Mouse (Mus musculus): ENCODE data around the gene Anxa5. TPM values are rescaled to one million over a fixed set of nuclear protein-coding genes. Genes with fewer than 3 reads are reported as not detected.

Anxa5 gene
- polyA plus RNA-seq, 1 experiment from 2014 or later: 85.6 TPM

GRCm38 (mm10) chr3:36449292-36450165 lies 26.2 kb downstream of the Anxa5 start:
- no peak for ATAC-seq (replicated peaks; ENCODE audit: low FRiP score)
- no peak overlapping the region for H3K4me2 ChIP-seq (ENCODE audit: low read depth, low read length, severe bottlenecking)
- no peak overlapping the region for H3K4me3 ChIP-seq (ENCODE audit: low read depth, low read length)
- 48% methylated on average over 20 of the region's 20 CpGs for WGBS
- H3K9me3 ChIP-seq (ENCODE audit: control insufficient read depth, low read length): no peaks in the 10 kb centered on the region
- H3K27ac ChIP-seq (ENCODE audit: low read depth, low read length): no peak overlapping the region
- H3K4me1 ChIP-seq (replicated peaks; ENCODE audit: control insufficient read depth, insufficient read depth, low read length): no peaks in the 10 kb centered on the region
- H3K36me3 ChIP-seq (ENCODE audit: control insufficient read depth, insufficient read depth, low read length): no peaks in the 10 kb centered on the region; the same call in 1 of the 2 replicates
- no peaks in the 10 kb centered on the region for H3K27me3 ChIP-seq (ENCODE audit: control insufficient read depth, insufficient read depth, low read length)
- DNase-seq (ENCODE audit: low spot score): no peak
- no peak overlapping the region for H3K9ac ChIP-seq (ENCODE audit: low read length)

DNA sequence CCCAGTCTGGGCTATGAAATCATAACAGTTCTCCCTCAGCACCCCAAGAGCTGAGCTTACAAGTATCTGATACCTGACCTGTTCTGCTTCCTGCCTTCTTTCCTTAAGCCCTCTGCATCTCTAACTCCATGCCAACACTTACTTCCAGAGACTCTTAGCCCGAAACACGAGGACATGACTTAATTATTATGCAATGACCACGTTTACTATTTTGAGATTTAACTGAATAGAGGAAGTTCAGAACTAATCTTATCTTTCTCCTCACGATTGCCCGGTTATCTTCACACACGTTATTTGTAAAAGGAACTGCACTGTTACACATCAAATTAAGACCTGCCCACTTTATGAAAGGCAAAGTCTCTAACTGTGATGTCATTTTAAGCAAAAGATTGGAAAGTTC lies 28.8 kb downstream of the Anxa5 start:
- WGBS: 80% methylated on average over 6 of the region's 6 CpGs
- DNase-seq (ENCODE audit: low spot score): no peak
- no peaks in the 10 kb centered on the region for H3K27me3 ChIP-seq (ENCODE audit: control insufficient read depth, insufficient read depth, low read length)
- no peaks in the 10 kb centered on the region for H3K9me3 ChIP-seq (ENCODE audit: control insufficient read depth, low read length)
- no peak for ATAC-seq (replicated peaks; ENCODE audit: low FRiP score)
- no peak overlapping the region for H3K4me2 ChIP-seq (ENCODE audit: low read depth, low read length, severe bottlenecking)
- no peaks in the 10 kb centered on the region; the same call in 1 of the 2 replicates for H3K36me3 ChIP-seq (ENCODE audit: control insufficient read depth, insufficient read depth, low read length)
- H3K9ac ChIP-seq (ENCODE audit: low read length): no peak overlapping the region
- no peak overlapping the region for H3K27ac ChIP-seq (ENCODE audit: low read depth, low read length)
- no peaks in the 10 kb centered on the region for H3K4me1 ChIP-seq (replicated peaks; ENCODE audit: control insufficient read depth, insufficient read depth, low read length)
- H3K4me3 ChIP-seq (ENCODE audit: low read depth, low read length): no peak overlapping the region

DNA sequence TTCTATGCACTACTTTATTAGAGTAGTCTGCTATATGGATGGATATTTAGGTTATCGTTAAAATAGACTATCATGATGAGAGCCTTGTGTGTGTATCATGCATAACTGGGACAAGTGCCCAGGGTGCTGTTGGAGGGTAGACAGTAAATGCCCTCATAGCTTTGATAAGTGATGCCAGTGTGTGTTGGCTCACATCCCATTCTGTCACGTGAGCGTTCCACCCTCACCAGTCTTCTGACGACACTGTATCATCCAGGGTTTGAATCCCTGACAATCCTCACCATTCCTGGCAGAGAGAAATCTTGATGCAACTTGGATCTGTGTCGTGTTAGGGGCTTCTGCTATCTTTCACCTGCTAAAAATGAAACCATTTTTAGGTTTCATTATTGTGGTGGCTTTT lies 29.2 kb downstream of the Anxa5 start:
- Histone ChIP-seq H3K27ac (ENCODE audit: low read depth, low read length) (no peak overlapping the region), H3K4me2 (ENCODE audit: low read depth, low read length, severe bottlenecking) (no peak overlapping the region), H3K9me3 (ENCODE audit: control insufficient read depth, low read length) (no peaks in the 10 kb centered on the region), H3K36me3 (ENCODE audit: control insufficient read depth, insufficient read depth, low read length) (no peaks in the 10 kb centered on the region; the same call in 1 of the 2 replicates), H3K9ac (ENCODE audit: low read length) (no peak overlapping the region), H3K4me1 (replicated peaks; ENCODE audit: control insufficient read depth, insufficient read depth, low read length) (no peaks in the 10 kb centered on the region), H3K27me3 (ENCODE audit: control insufficient read depth, insufficient read depth, low read length) (no peaks in the 10 kb centered on the region), H3K4me3 (ENCODE audit: low read depth, low read length) (no peak overlapping the region)
- no peak for DNase-seq (ENCODE audit: low spot score)
- WGBS: 83% methylated on average over 5 of the region's 5 CpGs
- ATAC-seq (replicated peaks; ENCODE audit: low FRiP score): no peak

DNA sequence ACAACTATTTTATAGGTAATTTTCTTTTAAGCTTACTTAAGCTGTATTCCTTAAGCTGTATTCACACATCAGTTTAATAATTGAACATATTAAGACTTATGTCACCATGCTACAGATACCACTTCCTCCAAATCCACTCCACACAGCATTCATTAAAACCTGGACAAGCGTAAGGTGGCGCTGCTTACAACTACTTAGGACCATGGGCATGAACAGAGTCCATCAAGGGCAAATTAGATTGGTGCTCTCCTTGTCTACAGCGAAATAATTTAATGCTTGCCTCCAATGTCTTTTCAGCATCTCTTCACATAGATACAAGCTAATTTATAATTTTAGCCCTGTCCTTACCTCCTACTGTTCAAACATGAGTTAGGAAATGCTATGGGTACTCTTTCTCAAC lies 29.7 kb downstream of the Anxa5 start:
- Histone ChIP-seq H3K4me1 (replicated peaks; ENCODE audit: control insufficient read depth, insufficient read depth, low read length) (no peaks in the 10 kb centered on the region), H3K9ac (ENCODE audit: low read length) (no peak overlapping the region), H3K27ac (ENCODE audit: low read depth, low read length) (no peak overlapping the region), H3K4me3 (ENCODE audit: low read depth, low read length) (no peak overlapping the region), H3K9me3 (ENCODE audit: control insufficient read depth, low read length) (no peaks in the 10 kb centered on the region), H3K36me3 (ENCODE audit: control insufficient read depth, insufficient read depth, low read length) (no peaks in the 10 kb centered on the region; the same call in 1 of the 2 replicates), H3K4me2 (ENCODE audit: low read depth, low read length, severe bottlenecking) (no peak overlapping the region), H3K27me3 (ENCODE audit: control insufficient read depth, insufficient read depth, low read length) (no peaks in the 10 kb centered on the region)
- 92% methylated on average over 3 of the region's 3 CpGs for WGBS
- ATAC-seq (replicated peaks; ENCODE audit: low FRiP score) (no peak), DNase-seq (ENCODE audit: low spot score) (no peak)

DNA sequence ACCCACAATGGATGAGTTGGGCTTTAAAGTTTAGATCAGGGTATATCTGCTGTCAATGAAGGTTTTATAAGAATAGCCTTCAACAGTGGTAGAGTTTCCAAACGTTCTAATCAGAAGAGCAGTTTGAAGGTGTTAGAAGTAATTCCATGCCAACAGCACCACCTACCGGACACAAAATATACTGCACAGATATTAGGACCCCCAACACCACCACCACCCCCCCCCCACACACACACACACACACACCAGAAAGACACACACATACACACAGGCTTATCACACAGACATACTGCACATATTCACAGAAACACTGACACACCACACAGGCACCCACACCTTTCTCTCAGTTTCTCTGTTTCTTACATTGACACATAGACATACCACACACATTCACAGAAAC lies 33.3 kb downstream of the Anxa5 start:
- H3K9me3 ChIP-seq (ENCODE audit: control insufficient read depth, low read length): no peaks in the 10 kb centered on the region
- H3K27me3 ChIP-seq (ENCODE audit: control insufficient read depth, insufficient read depth, low read length): no peaks in the 10 kb centered on the region
- DNase-seq (ENCODE audit: low spot score): peak; percentile 73
- WGBS: 2% methylated on average over 2 of the region's 2 CpGs
- ATAC-seq (replicated peaks; ENCODE audit: low FRiP score): peak; percentile 63
- no peak overlapping the region for H3K4me3 ChIP-seq (ENCODE audit: low read depth, low read length)
- no peak overlapping the region for H3K27ac ChIP-seq (ENCODE audit: low read depth, low read length)
- no peak overlapping the region for H3K4me2 ChIP-seq (ENCODE audit: low read depth, low read length, severe bottlenecking)
- H3K9ac ChIP-seq (ENCODE audit: low read length): no peak overlapping the region
- H3K36me3 ChIP-seq (ENCODE audit: control insufficient read depth, insufficient read depth, low read length): no peaks in the 10 kb centered on the region
- H3K4me1 ChIP-seq (replicated peaks; ENCODE audit: control insufficient read depth, insufficient read depth, low read length): no peaks in the 10 kb centered on the region

DNA sequence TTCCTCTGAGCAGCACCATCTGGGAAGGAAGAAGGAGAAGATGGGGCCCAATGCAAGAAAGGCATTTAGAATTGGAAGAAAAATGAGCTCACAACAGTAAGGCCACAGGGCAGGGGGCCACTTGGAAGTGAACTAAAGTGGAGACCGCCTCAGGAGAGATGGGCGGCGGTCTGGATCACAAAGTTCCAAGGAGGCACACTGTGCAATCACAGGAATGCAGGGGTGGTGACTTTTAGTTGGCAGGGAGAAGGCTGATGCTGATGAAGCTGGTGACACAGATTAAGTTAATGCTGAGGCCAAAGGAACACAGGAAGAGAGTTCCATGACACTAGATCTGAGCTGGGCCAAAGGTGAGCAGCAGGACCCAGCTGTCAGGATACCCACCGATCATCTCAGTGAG lies 35.4 kb downstream of the Anxa5 start:
- no peak for DNase-seq (ENCODE audit: low spot score)
- no peak overlapping the region for H3K9ac ChIP-seq (ENCODE audit: low read length)
- WGBS: 88% methylated on average over 4 of the region's 4 CpGs

GRCm38 (mm10) chr3:36430360-36430759 lies 45.3 kb downstream of the Anxa5 start:
- Histone ChIP-seq H3K9me3 (ENCODE audit: control insufficient read depth, low read length) (no peaks in the 10 kb centered on the region), H3K4me3 (ENCODE audit: low read depth, low read length) (no peak overlapping the region), H3K27me3 (ENCODE audit: control insufficient read depth, insufficient read depth, low read length) (no peaks in the 10 kb centered on the region), H3K4me2 (ENCODE audit: low read depth, low read length, severe bottlenecking) (no peak overlapping the region), H3K36me3 (ENCODE audit: control insufficient read depth, insufficient read depth, low read length) (no peaks in the 10 kb centered on the region), H3K9ac (ENCODE audit: low read length) (no peak overlapping the region), H3K4me1 (replicated peaks; ENCODE audit: control insufficient read depth, insufficient read depth, low read length) (no peaks in the 10 kb centered on the region), H3K27ac (ENCODE audit: low read depth, low read length) (no peak overlapping the region)
- ATAC-seq (replicated peaks; ENCODE audit: low FRiP score) (no peak), DNase-seq (ENCODE audit: low spot score) (no peak)
- 92% methylated on average over 1 of the region's 1 CpGs for WGBS

More for the DNA sequence above, 35.4 kb downstream of the Anxa5 start:
- Histone ChIP-seq H3K4me3 (ENCODE audit: low read depth, low read length) (no peak overlapping the region), H3K4me1 (replicated peaks; ENCODE audit: control insufficient read depth, insufficient read depth, low read length) (no peaks in the 10 kb centered on the region), H3K36me3 (ENCODE audit: control insufficient read depth, insufficient read depth, low read length) (no peaks in the 10 kb centered on the region), H3K9me3 (ENCODE audit: control insufficient read depth, low read length) (no peaks in the 10 kb centered on the region), H3K27ac (ENCODE audit: low read depth, low read length) (no peak overlapping the region), H3K4me2 (ENCODE audit: low read depth, low read length, severe bottlenecking) (no peak overlapping the region), H3K27me3 (ENCODE audit: control insufficient read depth, insufficient read depth, low read length) (no peaks in the 10 kb centered on the region)
- ATAC-seq (replicated peaks; ENCODE audit: low FRiP score): no peak

GRCm38 (mm10) chr3:36427386-36427785 lies 48.3 kb downstream of the Anxa5 start:
- Histone ChIP-seq H3K27ac (ENCODE audit: low read depth, low read length) (no peak overlapping the region), H3K9ac (ENCODE audit: low read length) (no peak overlapping the region), H3K36me3 (ENCODE audit: control insufficient read depth, insufficient read depth, low read length) (no peaks in the 10 kb centered on the region), H3K4me1 (replicated peaks; ENCODE audit: control insufficient read depth, insufficient read depth, low read length) (no peaks in the 10 kb centered on the region), H3K27me3 (ENCODE audit: control insufficient read depth, insufficient read depth, low read length) (no peaks in the 10 kb centered on the region), H3K4me2 (ENCODE audit: low read depth, low read length, severe bottlenecking) (no peak overlapping the region), H3K9me3 (ENCODE audit: control insufficient read depth, low read length) (no peaks in the 10 kb centered on the region), H3K4me3 (ENCODE audit: low read depth, low read length) (no peak overlapping the region)
- no peak for DNase-seq (ENCODE audit: low spot score)
- 99% methylated on average over 8 of the region's 8 CpGs for WGBS
- ATAC-seq (replicated peaks; ENCODE audit: low FRiP score): no peak

GRCm38 (mm10) chr3:36409456-36409855 lies 66.2 kb downstream of the Anxa5 start:
- H3K36me3 ChIP-seq (ENCODE audit: control insufficient read depth, insufficient read depth, low read length): no peaks in the 10 kb centered on the region
- H3K4me2 ChIP-seq (ENCODE audit: low read depth, low read length, severe bottlenecking): no peak overlapping the region
- H3K4me1 ChIP-seq (replicated peaks; ENCODE audit: control insufficient read depth, insufficient read depth, low read length): no peaks in the 10 kb centered on the region
- DNase-seq (ENCODE audit: low spot score) (no peak), ATAC-seq (replicated peaks; ENCODE audit: low FRiP score) (no peak)
- WGBS: 87% methylated on average over 2 of the region's 2 CpGs
- no peak overlapping the region for H3K4me3 ChIP-seq (ENCODE audit: low read depth, low read length)
- H3K27ac ChIP-seq (ENCODE audit: low read depth, low read length): no peak overlapping the region
- H3K9me3 ChIP-seq (ENCODE audit: control insufficient read depth, low read length): no peaks in the 10 kb centered on the region
- H3K27me3 ChIP-seq (ENCODE audit: control insufficient read depth, insufficient read depth, low read length): no peaks in the 10 kb centered on the region
- H3K9ac ChIP-seq (ENCODE audit: low read length): no peak overlapping the region

All from forebrain, embryonic 11.5 days (tissue).